Mouse (Mus musculus) midbrain, embryonic 14.5 days (tissue): ENCODE data around the gene Olfr1348. TPM values are rescaled to one million over a fixed set of nuclear protein-coding genes. Genes with fewer than 3 reads are reported as not detected.

Experiments used
- ATAC-seq: fragments of 200-750 bp; cut with Nextera tagmentation; 2 replicates; pipeline ENCODE4 v1.8.0; 2017; ENCODE audit warnings: moderate number of reproducible peaks, moderate library complexity; ENCODE audit not compliant: low FRiP score, low TSS enrichment
- DNase-seq: peaks from one replicate; pipeline ENCODE4 v3.0.0-alpha.2; 2015
- H3K27ac ChIP-seq: fragments of 300-500 bp; sonication (generic); replicated peaks from 2 replicates; pipeline ENCODE4 v1.5.1; 2014; ENCODE audit warnings: mild to moderate bottlenecking, low read depth, low read length, moderate library complexity
- H3K27me3 ChIP-seq: fragments of 300-500 bp; sonication (generic); 2 replicates; pipeline ENCODE4 v1.6.1; 2014; ENCODE audit warnings: low read length, control low read depth, mixed read lengths; ENCODE audit not compliant: control insufficient read depth, insufficient read depth
- H3K36me3 ChIP-seq: fragments of 300-500 bp; sonication (generic); 2 replicates; pipeline ENCODE4 v1.6.1; 2014; ENCODE audit warnings: low read length, control low read depth; ENCODE audit not compliant: control insufficient read depth, insufficient read depth
- H3K4me1 ChIP-seq: fragments of 300-500 bp; sonication (generic); 2 replicates; pipeline ENCODE4 v1.6.1; 2014; ENCODE audit warnings: mild to moderate bottlenecking, antibody characterized with exemption, low read length, control low read depth; ENCODE audit not compliant: control insufficient read depth, insufficient read depth
- H3K4me2 ChIP-seq: fragments of 300-500 bp; sonication (generic); 2 replicates; pipeline ENCODE4 v1.6.1; 2014; ENCODE audit warnings: mild to moderate bottlenecking, low read length, moderate library complexity
- H3K4me3 ChIP-seq: fragments of 300-500 bp; sonication (generic); replicated peaks from 2 replicates; pipeline ENCODE4 v1.5.1; 2014; ENCODE audit warnings: low read depth, low read length
- H3K9ac ChIP-seq: fragments of 300-500 bp; sonication (generic); replicated peaks from 2 replicates; pipeline ENCODE4 v1.6.1; 2014; ENCODE audit warnings: mild to moderate bottlenecking, low read length, moderate library complexity
- H3K9me3 ChIP-seq: fragments of 300-500 bp; sonication (generic); 2 replicates; pipeline ENCODE4 v1.6.1; 2016; ENCODE audit warnings: low read length, control low read depth, mixed read lengths; ENCODE audit not compliant: control insufficient read depth
- WGBS: fragments of 180-500 bp; shearing (Covaris S2); extraction: QIAGEN DNeasy Blood & Tissue Kit; methylation state at CpG from one replicate; pipeline ENCODE4 v1.1.7; 2014; 5-methylcytosine and 5-hydroxymethylcytosine counted together
- polyA plus RNA-seq: library from polyadenylated mRNA; unstranded; fragments of >200 nt; fragmentation: Nextera tagmentation; extraction: Ambion mirVana; gene quantifications from 2 replicates; pipeline ENCODE4 v1.2.1, GENCODE M21; 2014

The Olfr1348 gene
- polyA plus RNA-seq, 1 experiment from 2014 or later: not detected

DNA sequence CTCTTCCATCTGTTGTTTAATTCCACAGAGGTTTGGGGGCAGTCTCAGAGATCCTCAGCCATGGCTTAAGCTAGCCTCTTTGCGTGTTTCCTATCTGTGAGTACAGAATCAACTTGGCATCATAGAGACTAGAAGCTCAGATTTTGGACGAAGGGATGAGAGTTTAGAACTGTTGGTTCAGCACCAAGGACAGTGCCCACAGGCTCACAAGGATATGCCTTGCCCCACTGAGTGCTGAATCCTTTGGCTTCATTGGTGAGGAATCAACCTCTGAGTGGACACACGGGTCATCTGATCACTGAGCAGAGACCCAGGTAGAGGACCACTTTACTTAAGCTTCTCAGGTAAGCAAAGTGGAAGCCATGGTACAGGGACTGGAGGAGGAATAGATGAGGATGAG is 52.1 kb downstream of the Olfr1348 start:
- Histone ChIP-seq H3K4me1 (no peaks in the 10 kb centered on the region), H3K4me3 (no peak overlapping the region), H3K36me3 (no peaks in the 10 kb centered on the region), H3K27ac (no peak overlapping the region), H3K9ac (no peak overlapping the region), H3K4me2 (no peak overlapping the region), H3K9me3 (no peaks in the 10 kb centered on the region), H3K27me3 (no peaks in the 10 kb centered on the region)
- WGBS: 42% methylated on average over 3 of the region's 3 CpGs
- DNase-seq (no peak), ATAC-seq (no peak)

DNA sequence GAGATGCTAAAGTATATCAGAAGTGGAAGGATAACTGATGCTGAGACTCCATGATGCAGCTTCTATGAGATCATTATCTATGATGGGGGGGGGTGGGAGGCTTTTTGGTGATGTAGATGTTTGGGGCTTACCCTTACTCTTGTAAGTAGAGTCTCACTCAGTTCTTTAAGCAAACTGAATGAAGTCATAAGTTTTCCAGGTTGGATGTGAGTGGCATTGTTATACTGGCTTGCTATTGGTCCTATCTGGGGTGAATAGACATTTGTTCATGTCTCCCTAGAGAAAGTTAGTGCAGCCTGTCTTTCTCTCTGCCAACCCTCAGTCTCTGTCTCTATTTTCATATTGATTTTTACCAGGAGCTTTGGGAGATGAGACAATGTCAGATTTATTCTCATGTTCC is 52.7 kb downstream of the Olfr1348 start, which contains the start of gene Olfr1336:
TSS of gene Olfr1336 (plus strand) at position 301 of the 400 bp plus-strand sequence.
- no peak within 1 kb of the TSS for H3K27ac ChIP-seq
- no peaks in the 10 kb centered on the region for H3K27me3 ChIP-seq
- ATAC-seq: no peak
- no peaks in the 10 kb centered on the region for H3K9me3 ChIP-seq
- H3K4me3 ChIP-seq: no peak within 1 kb of the TSS
- no peaks in the 10 kb centered on the region for H3K4me1 ChIP-seq
- no peaks in the 10 kb centered on the region for H3K36me3 ChIP-seq
- H3K4me2 ChIP-seq: no peak within 1 kb of the TSS
- no peak for DNase-seq
- no peak within 1 kb of the TSS for H3K9ac ChIP-seq

Other genes starting within 250 kb of the Olfr1348 start
- gene Zfp667, start 222.2 kb downstream of the Olfr1348 start, polyA plus RNA-seq: 13.9 and 15.7 TPM in 2 replicates
- 12.7 and 13.4 TPM in 2 replicates for gene Zfp583, start 177.5 kb downstream of the Olfr1348 start, polyA plus RNA-seq
- 5.5 and 5.7 TPM in 2 replicates for gene Gm3854, start 165.0 kb downstream of the Olfr1348 start, polyA plus RNA-seq
- gene Zfp78, start 145.5 kb downstream of the Olfr1348 start, polyA plus RNA-seq: 6.1 and 6.4 TPM in 2 replicates
- 14.6 and 17.7 TPM in 2 replicates for gene Zfp28, start 125.5 kb downstream of the Olfr1348 start, polyA plus RNA-seq
- gene Smim17, start 110.0 kb downstream of the Olfr1348 start, polyA plus RNA-seq: 3.4 and 6.9 TPM in 2 replicates
- gene Gm20715, start 98.5 kb downstream of the Olfr1348 start, polyA plus RNA-seq: not detected in 2 replicates
- gene Olfr1344, start 70.1 kb downstream of the Olfr1348 start, polyA plus RNA-seq: 0.20 and 0.23 TPM in 2 replicates
- 0.04 TPM in 1 of 2 replicates, not detected in the other for gene Olfr1336, start 52.6 kb downstream of the Olfr1348 start, polyA plus RNA-seq
- gene Olfr1346, start 41.6 kb downstream of the Olfr1348 start, polyA plus RNA-seq: not detected in 2 replicates
- gene Olfr5, start 21.8 kb downstream of the Olfr1348 start, polyA plus RNA-seq: not detected in 2 replicates
- not detected in 2 replicates for gene Olfr1347, start 9.0 kb downstream of the Olfr1348 start, polyA plus RNA-seq
- not detected in 2 replicates for gene Olfr1349, start 14.2 kb upstream of the Olfr1348 start, polyA plus RNA-seq
- gene Olfr1350, start 56.1 kb upstream of the Olfr1348 start, polyA plus RNA-seq: not detected in 2 replicates
- 4.3 and 10.4 TPM in 2 replicates for gene Zim1, start 187.7 kb upstream of the Olfr1348 start, polyA plus RNA-seq
- gene Peg3, start 221.7 kb upstream of the Olfr1348 start, polyA plus RNA-seq: 74.3 and 99.0 TPM in 2 replicates
- gene Usp29, start 221.8 kb upstream of the Olfr1348 start, polyA plus RNA-seq: 31.6 and 35.0 TPM in 2 replicates